Mouse (Mus musculus) limb, embryonic 14.5 days (tissue): ENCODE results near the gene Fndc3b. TPM values are rescaled to one million over a fixed set of nuclear protein-coding genes. Genes with fewer than 3 reads are reported as not detected.

Experiments
- ATAC-seq: fragments of 200-750 bp; cut with Nextera tagmentation; 2 replicates; pipeline ENCODE4 v1.8.0; 2017; ENCODE audit warnings: low read depth, moderate number of reproducible peaks, moderate TSS enrichment; ENCODE audit not compliant: low FRiP score
- DNase-seq: peaks from one replicate; pipeline ENCODE4 v3.0.0-alpha.2; 2015; ENCODE audit warnings: low spot score
- H3K27ac ChIP-seq: fragments of 300-500 bp; sonication (generic); replicated peaks from 2 replicates; pipeline ENCODE4 v1.5.1; 2014; ENCODE audit warnings: low read depth, mild to moderate bottlenecking, low read length, moderate library complexity, mixed read lengths
- H3K27me3 ChIP-seq: fragments of 300-500 bp; sonication (generic); 2 replicates; pipeline ENCODE4 v1.6.1; 2014; ENCODE audit warnings: low read length, mixed read lengths; ENCODE audit not compliant: control insufficient read depth, insufficient read depth
- H3K36me3 ChIP-seq: fragments of 300-500 bp; sonication (generic); 2 replicates; pipeline ENCODE4 v1.6.1; 2014; ENCODE audit warnings: mild to moderate bottlenecking, low read length, moderate library complexity, mixed read lengths; ENCODE audit not compliant: control insufficient read depth, insufficient read depth
- H3K4me1 ChIP-seq: fragments of 300-500 bp; sonication (generic); 2 replicates; pipeline ENCODE4 v1.6.1; 2014; ENCODE audit warnings: antibody characterized with exemption, low read length, mixed read lengths; ENCODE audit not compliant: control insufficient read depth, insufficient read depth
- H3K4me2 ChIP-seq: fragments of 300-500 bp; sonication (generic); replicated peaks from 2 replicates; pipeline ENCODE4 v1.6.1; 2014; ENCODE audit warnings: low read depth, mild to moderate bottlenecking, low read length, moderate library complexity; ENCODE audit not compliant: severe bottlenecking
- H3K4me3 ChIP-seq: fragments of 300-500 bp; sonication (generic); replicated peaks from 2 replicates; pipeline ENCODE4 v1.5.1; 2014; ENCODE audit warnings: low read length
- H3K9ac ChIP-seq: fragments of 300-500 bp; sonication (generic); 2 replicates; pipeline ENCODE4 v1.6.1; 2014; ENCODE audit warnings: mild to moderate bottlenecking, low read depth, low read length, moderate library complexity; ENCODE audit not compliant: severe bottlenecking
- H3K9me3 ChIP-seq: fragments of 300-500 bp; sonication (generic); 2 replicates; pipeline ENCODE4 v1.6.1; 2016; ENCODE audit warnings: low read length; ENCODE audit not compliant: control insufficient read depth
- POLR2A ChIP-seq: fragments of 200-500 bp; IDR thresholded peaks from 2 replicates; pipeline ENCODE4 v1.8.0; 2012; ENCODE audit warnings: inconsistent platforms, mild to moderate bottlenecking, moderate library complexity, borderline replicate concordance; ENCODE audit not compliant: insufficient read depth, insufficient read length; ENCODE audit errors: extremely low read depth
- WGBS: fragments of 180-500 bp; shearing (Covaris S2); extraction: QIAGEN DNeasy Blood & Tissue Kit; methylation state at CpG from one replicate; pipeline ENCODE4 v1.1.7; 2014; 5-methylcytosine and 5-hydroxymethylcytosine counted together
- polyA plus RNA-seq, 2 experiments: library from polyadenylated mRNA; depleted of rRNA in 1 of 2; stranded (reverse) in 1 of 2; unstranded in 1 of 2; fragments of >200 nt; fragmentation: Nextera tagmentation in 1 of 2; extraction: Ambion mirVana in 1 of 2; gene quantifications; 2 replicates each; pipeline versions ENCODE4 v1.2.1 to v1.2.3; 2012 to 2014

The Fndc3b gene
- polyA plus RNA-seq, 2 experiments: 39.6 to 41.3 TPM

DNA sequence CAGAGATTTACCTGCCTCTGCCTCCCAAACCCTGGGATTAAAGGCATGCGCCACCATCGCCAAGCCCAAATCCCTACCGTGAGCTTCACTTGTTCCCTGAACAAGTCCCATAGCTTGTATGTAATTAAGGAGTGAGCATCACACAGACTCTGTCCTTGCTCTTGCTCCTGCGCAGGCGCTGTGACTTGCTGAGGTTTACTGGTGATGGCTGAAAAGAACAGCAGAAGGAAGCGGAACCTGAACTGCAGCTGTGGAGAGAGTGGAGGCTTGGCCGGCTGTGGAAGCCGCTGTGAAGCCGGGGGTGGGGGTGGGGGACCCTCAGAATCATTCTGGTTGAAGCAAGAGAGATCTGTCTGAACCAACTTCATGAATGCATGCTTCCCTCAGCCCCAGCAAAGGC, 34.5 kb upstream of the Fndc3b start:
- Histone ChIP-seq H3K27me3 (no peaks in the 10 kb centered on the region), H3K27ac (no peak overlapping the region), H3K4me1 (no peaks in the 10 kb centered on the region), H3K9ac (no peak overlapping the region), H3K4me3 (no peak overlapping the region), H3K9me3 (no peaks in the 10 kb centered on the region), H3K4me2 (no peak overlapping the region), H3K36me3 (no peaks in the 10 kb centered on the region)
- DNase-seq (no peak), ATAC-seq (no peak)
- no peak for TF ChIP-seq POLR2A
- WGBS: 92% methylated on average over 9 of the region's 9 CpGs

DNA sequence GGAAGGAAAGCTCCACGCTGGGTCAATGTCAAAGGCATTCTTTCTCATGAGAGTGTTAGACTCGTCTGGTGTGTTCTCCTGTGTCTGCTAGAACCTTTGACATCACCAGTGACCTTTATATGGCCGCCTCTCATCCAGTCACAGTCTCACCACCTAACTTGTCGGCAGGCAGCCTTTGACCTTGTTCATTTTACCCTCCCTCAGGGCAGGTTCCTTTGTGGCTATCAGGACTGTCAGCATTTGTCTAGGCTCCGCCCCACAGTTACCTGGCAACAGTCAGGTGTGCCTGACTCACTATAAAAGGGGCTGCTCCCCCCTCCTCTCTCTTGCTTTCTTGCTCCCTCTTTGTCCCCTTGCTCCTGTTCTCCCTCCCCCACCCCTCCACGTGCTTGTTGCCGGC, 33.6 kb upstream of the Fndc3b start:
- 52% methylated on average over 7 of the region's 7 CpGs for WGBS
- no peaks in the 10 kb centered on the region for H3K27me3 ChIP-seq
- ATAC-seq (no peak), DNase-seq (no peak)
- no peak for TF ChIP-seq POLR2A
- H3K4me3 ChIP-seq: no peak overlapping the region
- no peaks in the 10 kb centered on the region for H3K36me3 ChIP-seq
- no peaks in the 10 kb centered on the region for H3K9me3 ChIP-seq
- no peak overlapping the region for H3K27ac ChIP-seq
- H3K9ac ChIP-seq: no peak overlapping the region
- H3K4me1 ChIP-seq: no peaks in the 10 kb centered on the region
- no peak overlapping the region for H3K4me2 ChIP-seq

DNA sequence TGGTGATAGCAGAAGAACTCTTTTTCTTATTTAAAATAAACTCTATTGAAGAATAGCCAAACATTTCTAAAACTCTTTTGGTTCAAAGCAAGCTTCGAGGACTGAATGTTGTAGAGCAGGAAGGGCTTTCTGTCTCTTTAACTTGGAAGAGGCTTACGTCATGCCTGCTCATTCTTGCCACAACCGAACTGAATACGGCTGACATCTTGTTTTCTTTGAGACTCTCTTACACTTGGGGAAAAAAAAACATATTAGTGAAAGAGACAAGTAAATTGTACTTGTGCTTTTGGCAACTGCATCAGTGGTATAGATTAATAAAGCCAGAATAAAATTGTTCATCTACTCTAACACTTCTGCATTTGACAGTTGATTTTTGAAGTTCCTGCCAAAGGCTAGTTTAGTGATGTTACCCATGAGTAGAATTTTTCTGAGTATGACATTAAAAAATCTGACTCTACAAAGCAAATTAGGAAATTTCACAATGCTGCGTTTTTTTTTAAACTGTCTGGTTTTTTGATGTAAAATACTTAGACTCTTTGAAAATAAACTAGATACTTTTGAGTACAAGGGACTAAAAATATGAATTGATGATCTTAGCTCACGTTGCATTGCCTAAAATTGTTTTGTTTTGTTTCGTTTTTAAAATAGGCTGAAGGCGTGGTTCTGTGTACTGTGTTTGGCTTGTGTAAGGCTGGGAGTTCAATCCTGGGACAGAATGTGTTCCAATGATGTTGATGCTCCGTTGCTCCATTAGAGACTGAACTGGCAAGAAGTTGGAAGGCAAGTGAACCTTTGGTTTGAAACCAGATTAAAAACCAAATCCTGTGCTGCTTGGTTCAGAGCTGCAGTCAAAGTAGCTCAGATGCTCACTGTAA, 32.4 kb upstream of the Fndc3b start:
- no peak overlapping the region for H3K27ac ChIP-seq
- ATAC-seq (no peak), DNase-seq (no peak)
- no peak overlapping the region for H3K4me3 ChIP-seq
- no peaks in the 10 kb centered on the region for H3K9me3 ChIP-seq
- H3K4me1 ChIP-seq: no peaks in the 10 kb centered on the region
- H3K36me3 ChIP-seq: no peaks in the 10 kb centered on the region
- H3K4me2 ChIP-seq: no peak overlapping the region
- no peak for TF ChIP-seq POLR2A
- H3K27me3 ChIP-seq: no peaks in the 10 kb centered on the region
- 83% methylated on average over 9 of the region's 9 CpGs for WGBS
- H3K9ac ChIP-seq: no peak overlapping the region

DNA sequence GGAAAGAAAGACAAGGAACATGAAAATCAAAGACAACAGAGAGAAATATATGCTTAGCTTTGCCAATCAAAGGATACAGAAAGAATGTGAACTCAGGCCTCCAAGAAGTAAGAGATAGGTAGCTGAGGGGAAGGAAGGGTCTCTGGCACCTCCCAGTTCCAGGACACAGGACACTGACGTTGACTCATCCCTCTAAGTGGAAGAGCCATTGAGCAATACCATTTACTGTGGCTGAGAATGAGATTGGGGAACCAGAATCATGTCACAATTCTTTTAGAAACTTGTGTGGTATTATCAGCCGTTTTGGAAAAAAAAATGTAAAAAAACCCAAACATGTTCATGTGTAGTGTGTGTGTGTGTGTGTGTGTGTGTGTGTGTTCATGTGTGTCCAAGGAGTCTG, 31.0 kb upstream of the Fndc3b start:
- TF ChIP-seq POLR2A: no peak
- no peak overlapping the region for H3K27ac ChIP-seq
- H3K27me3 ChIP-seq: no peaks in the 10 kb centered on the region
- no peaks in the 10 kb centered on the region for H3K9me3 ChIP-seq
- DNase-seq (no peak), ATAC-seq (no peak)
- no peaks in the 10 kb centered on the region for H3K36me3 ChIP-seq
- no peak overlapping the region for H3K4me2 ChIP-seq
- no peaks in the 10 kb centered on the region for H3K4me1 ChIP-seq
- H3K9ac ChIP-seq: no peak overlapping the region
- H3K4me3 ChIP-seq: no peak overlapping the region
- 65% methylated on average over 2 of the region's 2 CpGs for WGBS

DNA sequence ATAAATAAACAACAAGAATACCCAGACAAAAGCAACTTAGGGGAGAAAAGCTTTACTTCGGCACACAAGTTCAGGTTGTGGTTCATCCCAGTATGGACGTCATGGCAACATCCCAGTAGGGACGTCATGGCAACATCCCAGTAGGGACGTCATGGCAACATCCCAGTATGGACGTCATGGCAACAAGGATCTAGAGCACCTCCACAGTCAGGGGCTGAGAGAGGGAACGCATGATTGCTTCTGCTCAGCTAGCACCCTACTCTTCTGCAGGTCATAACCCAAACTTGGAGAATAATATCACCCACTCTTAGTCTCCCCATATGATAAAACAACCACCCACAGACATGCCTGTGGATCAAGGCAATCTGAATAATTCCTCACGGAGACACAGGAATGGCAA, 29.0 kb upstream of the Fndc3b start:
- no peaks in the 10 kb centered on the region for H3K9me3 ChIP-seq
- no peak for ATAC-seq
- H3K4me2 ChIP-seq: no peak overlapping the region
- no peaks in the 10 kb centered on the region for H3K36me3 ChIP-seq
- no peak overlapping the region for H3K4me3 ChIP-seq
- no peaks in the 10 kb centered on the region for H3K4me1 ChIP-seq
- WGBS: 82% methylated on average over 7 of the region's 7 CpGs
- no peaks in the 10 kb centered on the region for H3K27me3 ChIP-seq
- no peak overlapping the region for H3K27ac ChIP-seq
- no peak for DNase-seq
- H3K9ac ChIP-seq: no peak overlapping the region
- TF ChIP-seq POLR2A: no peak

DNA sequence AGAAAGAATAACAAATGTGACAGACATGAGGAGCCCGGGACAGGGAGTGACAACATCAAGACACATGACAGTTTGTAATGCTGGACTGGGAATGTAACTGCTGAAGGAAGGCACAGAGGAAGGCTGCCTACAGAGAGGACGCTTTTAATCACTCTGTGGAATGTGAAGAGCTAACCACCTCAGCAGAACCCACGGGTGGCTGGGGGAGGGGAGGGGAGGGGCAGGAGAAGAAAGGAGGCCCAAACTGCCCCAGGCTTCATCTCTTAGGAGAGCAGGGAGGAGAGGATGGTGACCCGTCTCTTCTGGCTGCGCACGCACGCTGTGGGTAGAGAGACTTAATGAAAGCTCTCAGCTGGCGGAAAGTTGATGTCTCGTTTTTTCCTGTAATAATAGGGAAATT, 25.1 kb upstream of the Fndc3b start:
- Histone ChIP-seq H3K4me1 (no peaks in the 10 kb centered on the region), H3K9me3 (no peaks in the 10 kb centered on the region), H3K27me3 (no peaks in the 10 kb centered on the region), H3K27ac (no peak overlapping the region), H3K4me3 (no peak overlapping the region), H3K4me2 (no peak overlapping the region), H3K36me3 (no peaks in the 10 kb centered on the region), H3K9ac (no peak overlapping the region)
- no peak for TF ChIP-seq POLR2A
- WGBS: 21% methylated on average over 9 of the region's 9 CpGs
- DNase-seq (no peak), ATAC-seq (no peak)
